Mouse (Mus musculus) urinary bladder, adult 2 months (tissue): ENCODE measurements around the gene Slc13a2. TPM values are rescaled to one million over a fixed set of nuclear protein-coding genes. Genes with fewer than 3 reads are reported as not detected.

Experiments
- DNase-seq: peaks from one replicate; pipeline ENCODE4 v3.0.0; 2022; ENCODE audit warnings: low spot score
- polyA plus RNA-seq: library from polyadenylated mRNA; depleted of rRNA; stranded (reverse); fragments of >200 nt; gene quantifications from 2 replicates; pipeline ENCODE4 v1.2.3, GENCODE M21; 2012; rRNA removed

Gene Slc13a2
- polyA plus RNA-seq = 0.04 and 0.07 TPM in 2 replicates

GRCm38 (mm10) chr11:78422055-78422819 is at the start of gene Slc13a2:
Slc13a2 (minus strand) TSS chr11:78422217.
- DNase-seq = no peak

GRCm38 (mm10) chr11:78471326-78472103 is 49.5 kb upstream of the Slc13a2 start:
- DNase-seq = no peak

GRCm38 (mm10) chr11:78467932-78468331 is 45.9 kb upstream of the Slc13a2 start:
- no peak for DNase-seq

- DNase-seq = no peak
Observed at GRCm38 (mm10) chr11:78467515-78467914, 45.5 kb upstream of the Slc13a2 start.

GRCm38 (mm10) chr11:78466242-78466912 is 44.4 kb upstream of the Slc13a2 start:
- no peak for DNase-seq

GRCm38 (mm10) chr11:78465568-78466180 is 43.7 kb upstream of the Slc13a2 start, which contains the start of gene Slc46a1:
Slc46a1 (plus strand) TSS chr11:78465697.
- DNase-seq = peak; percentile 62

- DNase-seq = no peak
Observed at GRCm38 (mm10) chr11:78465116-78465515, 43.1 kb upstream of the Slc13a2 start.

GRCm38 (mm10) chr11:78463286-78464036 is 41.4 kb upstream of the Slc13a2 start:
- DNase-seq = no peak

- DNase-seq = no peak
Observed at GRCm38 (mm10) chr11:78462669-78463068, 40.7 kb upstream of the Slc13a2 start.

- no peak for DNase-seq
Observed at GRCm38 (mm10) chr11:78461894-78462293, 39.9 kb upstream of the Slc13a2 start.

- no peak for DNase-seq
Observed at GRCm38 (mm10) chr11:78458740-78459139, 36.7 kb upstream of the Slc13a2 start.

- no peak for DNase-seq
Observed at GRCm38 (mm10) chr11:78455308-78455707, 33.3 kb upstream of the Slc13a2 start.

- DNase-seq = no peak
Observed at GRCm38 (mm10) chr11:78454276-78454675, 32.3 kb upstream of the Slc13a2 start.

GRCm38 (mm10) chr11:78453675-78454074 is 31.7 kb upstream of the Slc13a2 start:
- no peak for DNase-seq

GRCm38 (mm10) chr11:78450337-78450736 is 28.3 kb upstream of the Slc13a2 start:
- DNase-seq = no peak

GRCm38 (mm10) chr11:78448242-78448641 is 26.2 kb upstream of the Slc13a2 start:
- no peak for DNase-seq

GRCm38 (mm10) chr11:78447168-78447567 is 25.2 kb upstream of the Slc13a2 start:
- no peak for DNase-seq

GRCm38 (mm10) chr11:78443115-78443514 is 21.1 kb upstream of the Slc13a2 start:
- DNase-seq = no peak

GRCm38 (mm10) chr11:78438399-78438930 is 16.4 kb upstream of the Slc13a2 start:
- no peak for DNase-seq

GRCm38 (mm10) chr11:78437182-78437581 is 15.2 kb upstream of the Slc13a2 start:
- no peak for DNase-seq
